Mouse (Mus musculus) midbrain, embryonic 10.5 days (tissue): ENCODE data around the gene Hoxd11. TPM values are rescaled to one million over a fixed set of nuclear protein-coding genes. Genes with fewer than 3 reads are reported as not detected.
A peak's percentile ranks its signal among the peaks of the same experiment; 100 is the strongest.

Experiments
- DNase-seq: peaks from one replicate; pipeline ENCODE4 v3.0.0-alpha.2; 2017; ENCODE audit warnings: low spot score
- H3K27ac ChIP-seq: fragments of 300-500 bp; sonication (generic); replicated peaks from 2 replicates; pipeline ENCODE4 v1.5.1; 2016; ENCODE audit warnings: mild to moderate bottlenecking
- H3K27me3 ChIP-seq: fragments of 300-500 bp; sonication (generic); 2 replicates; pipeline ENCODE4 v1.6.1; 2016; ENCODE audit warnings: low read depth, mild to moderate bottlenecking; ENCODE audit not compliant: poor library complexity, severe bottlenecking
- H3K36me3 ChIP-seq: fragments of 300-500 bp; sonication (generic); 2 replicates; pipeline ENCODE4 v1.6.1; 2016; ENCODE audit warnings: mild to moderate bottlenecking, moderate library complexity
- H3K4me1 ChIP-seq: fragments of 300-500 bp; sonication (generic); 2 replicates; pipeline ENCODE4 v1.6.1; 2016
- H3K4me3 ChIP-seq: fragments of 300-500 bp; sonication (generic); 2 replicates; pipeline ENCODE4 v1.5.1; 2016; ENCODE audit warnings: mild to moderate bottlenecking, moderate library complexity
- H3K9me3 ChIP-seq: fragments of 300-500 bp; sonication (generic); replicated peaks from 2 replicates; pipeline ENCODE4 v1.6.1; 2016; ENCODE audit warnings: mild to moderate bottlenecking
- whole genome bisulfite sequencing: fragments of 180-500 bp; shearing (Covaris S2); methylation state at CpG from one replicate; pipeline ENCODE4 v1.1.7; 2016; 5-methylcytosine and 5-hydroxymethylcytosine counted together
- polyA plus RNA-seq: library from polyadenylated mRNA; unstranded; fragments of >200 nt; fragmentation: Nextera tagmentation; extraction: Ambion mirVana; gene quantifications from 2 replicates; pipeline ENCODE4 v1.2.1, GENCODE M21; 2016

Gene Hoxd11
- polyA plus RNA-seq, 1 experiment from 2014 or later = not detected

DNA sequence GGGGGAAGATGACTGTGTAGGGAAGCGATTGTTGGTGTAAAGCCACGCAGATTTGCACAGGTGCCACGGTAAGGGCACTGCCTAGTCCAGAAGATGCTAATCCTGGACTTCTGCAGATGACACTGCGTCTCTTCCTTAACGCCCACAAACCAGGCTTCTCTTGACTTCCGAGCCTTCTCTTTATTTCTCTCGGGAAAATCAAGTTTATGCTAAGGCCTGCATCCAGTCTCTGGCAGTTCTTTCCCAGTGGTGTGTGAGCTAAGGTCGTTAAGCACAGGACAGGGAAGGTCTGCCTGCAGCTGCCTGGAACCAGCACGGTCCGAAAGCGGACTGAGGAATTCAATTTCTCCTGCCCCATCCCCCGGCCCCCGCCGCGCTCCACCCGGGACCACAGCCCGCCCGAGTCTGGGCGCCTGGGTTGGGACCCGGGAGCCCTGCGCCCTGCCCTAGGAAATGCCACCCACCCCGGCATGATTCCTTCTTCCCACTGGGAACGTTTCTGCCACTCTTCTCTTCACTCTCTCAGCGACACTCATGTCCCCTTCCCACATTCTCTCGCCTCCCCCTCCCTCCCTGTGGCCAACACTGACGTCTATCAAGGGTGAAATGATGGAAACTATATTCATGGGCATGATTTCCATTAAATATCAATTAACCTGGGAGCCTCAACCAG is 24.5 kb downstream of the Hoxd11 start:
- Histone ChIP-seq H3K27ac (no peak overlapping the region), H3K4me1 (peaks cover 14% of the 10 kb centered on the region), H3K4me3 (no peak overlapping the region), H3K27me3 (peaks cover 100% of the 10 kb centered on the region), H3K9me3 (no peaks in the 10 kb centered on the region), H3K36me3 (no peaks in the 10 kb centered on the region)
- DNase-seq = no peak
- 2% methylated on average over 26 of the region's 26 CpGs for WGBS

DNA sequence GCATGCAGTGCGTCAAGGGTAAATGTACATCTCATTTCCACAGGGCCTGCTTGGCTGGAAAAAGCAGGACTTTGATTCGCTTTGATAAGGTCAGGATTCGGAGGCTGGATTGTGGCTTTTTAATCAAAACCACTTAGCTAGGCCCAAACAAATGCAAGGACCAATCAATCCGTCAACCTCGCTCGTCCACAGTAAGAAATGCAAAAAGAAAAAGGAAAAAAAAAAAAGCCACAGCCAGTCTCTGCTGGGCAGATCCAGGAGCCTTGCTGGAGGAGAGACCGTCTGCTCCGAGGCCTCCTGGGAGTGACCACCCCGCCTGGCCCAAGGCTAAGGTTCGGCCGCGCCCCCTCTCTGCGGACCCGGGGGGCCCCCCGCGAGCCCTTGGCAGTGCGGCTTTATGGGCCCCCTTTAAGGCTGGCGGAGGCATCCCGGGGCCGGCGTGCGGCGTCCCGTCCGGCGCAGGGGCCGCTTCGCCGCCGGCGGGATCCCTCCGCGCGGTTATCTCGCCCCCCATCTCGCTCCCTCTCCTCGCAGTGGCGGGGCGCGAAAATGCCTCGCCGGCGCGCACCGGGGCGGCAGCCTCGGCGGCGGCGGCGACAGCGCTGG is 25.1 kb downstream of the Hoxd11 start, which contains the start of gene Hoxd8:
Gene Hoxd8, plus strand, starts transcription at position 223 of the 606 bp plus-strand sequence.
- peaks cover 100% of the 10 kb centered on the region for H3K27me3 ChIP-seq
- no peak within 1 kb of the TSS for H3K27ac ChIP-seq
- under 1% methylated on average over 42 of the region's 52 CpGs for whole genome bisulfite sequencing
- peaks cover 14% of the 10 kb centered on the region for H3K4me1 ChIP-seq
- DNase-seq = peak; percentile 75
- H3K36me3 ChIP-seq = no peaks in the 10 kb centered on the region
- H3K9me3 ChIP-seq = no peaks in the 10 kb centered on the region
- H3K4me3 ChIP-seq = peak within 1 kb of the TSS; percentile 50

DNA sequence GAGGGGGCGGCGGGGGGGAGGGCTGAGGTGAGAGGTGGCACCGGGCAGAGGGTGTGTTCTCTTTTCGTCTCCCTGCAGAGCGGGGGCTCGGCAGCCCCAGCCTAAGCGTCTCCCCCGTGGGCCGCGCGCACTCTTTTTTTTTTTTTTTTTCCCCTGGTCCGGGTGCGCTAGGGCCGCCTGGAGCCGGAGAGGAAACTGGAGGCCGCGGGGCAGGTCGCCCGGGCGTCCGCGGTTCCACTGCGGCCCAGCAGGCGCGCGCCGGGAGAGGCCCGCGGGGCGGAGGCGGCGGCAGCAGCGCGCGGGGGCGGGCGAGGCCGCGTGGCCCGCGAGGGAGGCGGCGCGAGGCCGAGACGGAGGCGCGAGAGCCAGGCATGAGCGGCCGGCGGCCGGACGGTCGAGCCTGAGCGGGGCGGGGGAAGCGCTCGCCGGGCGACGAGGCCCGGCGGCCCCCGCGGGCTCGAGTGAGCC is 25.7 kb downstream of the Hoxd11 start:
- DNase-seq = no peak
- WGBS = under 1% methylated on average over 61 of the region's 66 CpGs
- Histone ChIP-seq H3K9me3 (no peaks in the 10 kb centered on the region), H3K4me1 (peaks cover 14% of the 10 kb centered on the region), H3K36me3 (no peaks in the 10 kb centered on the region), H3K27ac (no peak overlapping the region), H3K4me3 (peak overlapping the region; percentile 50), H3K27me3 (peaks cover 100% of the 10 kb centered on the region)

DNA sequence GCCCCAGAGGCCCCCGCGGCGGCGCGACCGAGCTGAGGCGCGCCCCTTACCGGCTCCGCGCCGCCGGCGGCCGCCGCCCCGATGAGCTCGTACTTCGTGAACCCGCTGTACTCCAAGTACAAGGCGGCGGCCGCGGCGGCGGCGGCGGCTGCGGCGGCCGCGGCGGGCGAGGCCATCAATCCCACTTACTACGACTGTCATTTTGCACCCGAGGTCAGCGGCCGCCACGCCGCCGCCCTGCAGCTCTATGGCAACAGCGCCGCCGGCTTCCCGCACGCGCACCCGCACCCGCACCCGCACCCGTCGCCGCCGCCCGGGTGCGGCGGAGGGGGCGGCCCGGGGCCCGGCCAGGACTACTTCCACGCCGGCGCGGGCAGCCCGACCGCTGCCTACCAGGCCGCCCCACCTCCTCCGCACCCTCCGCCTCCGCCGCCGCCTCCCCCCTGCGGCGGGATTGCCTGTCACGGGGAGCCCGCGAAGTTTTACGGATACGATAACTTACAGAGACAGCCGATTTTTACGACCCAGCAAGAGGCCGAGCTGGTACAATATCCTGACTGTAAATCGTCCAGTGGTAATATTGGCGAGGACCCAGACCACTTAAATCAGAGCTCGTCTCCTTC is 26.2 kb downstream of the Hoxd11 start:
- no peak overlapping the region for H3K27ac ChIP-seq
- no peak for DNase-seq
- no peaks in the 10 kb centered on the region for H3K9me3 ChIP-seq
- H3K4me1 ChIP-seq = peaks cover 14% of the 10 kb centered on the region
- H3K27me3 ChIP-seq = peaks cover 100% of the 10 kb centered on the region
- H3K36me3 ChIP-seq = no peaks in the 10 kb centered on the region
- 1% methylated on average over 81 of the region's 85 CpGs for whole genome bisulfite sequencing
- H3K4me3 ChIP-seq = peak overlapping the region; percentile 50

DNA sequence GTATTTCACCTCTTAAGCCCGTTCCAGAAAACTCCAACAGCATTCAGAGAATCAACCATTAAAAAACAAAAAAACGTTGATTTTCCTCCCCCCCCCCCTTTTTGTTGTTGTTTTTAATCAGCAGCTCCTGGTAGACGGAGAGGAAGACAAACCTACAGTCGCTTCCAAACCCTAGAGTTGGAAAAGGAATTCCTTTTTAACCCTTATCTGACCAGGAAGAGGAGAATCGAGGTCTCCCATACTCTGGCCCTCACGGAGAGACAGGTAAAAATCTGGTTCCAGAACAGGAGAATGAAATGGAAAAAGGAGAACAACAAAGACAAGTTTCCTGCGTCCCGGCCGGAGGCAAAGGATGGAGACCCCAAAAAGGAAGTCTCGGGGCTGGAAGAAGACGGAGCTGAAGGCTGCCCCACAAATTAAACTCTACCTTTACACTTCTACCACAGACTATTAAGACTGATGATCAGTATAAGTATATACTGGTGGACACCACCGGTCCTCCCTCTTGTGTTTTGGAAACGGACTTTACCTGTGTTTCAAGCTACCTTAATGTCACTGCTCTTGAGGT is 27.1 kb downstream of the Hoxd11 start:
- Histone ChIP-seq H3K36me3 (no peaks in the 10 kb centered on the region), H3K4me1 (peaks cover 14% of the 10 kb centered on the region), H3K9me3 (no peaks in the 10 kb centered on the region), H3K27ac (no peak overlapping the region), H3K4me3 (no peak overlapping the region), H3K27me3 (peaks cover 100% of the 10 kb centered on the region)
- WGBS = 3% methylated on average over 13 of the region's 13 CpGs
- DNase-seq = no peak

DNA sequence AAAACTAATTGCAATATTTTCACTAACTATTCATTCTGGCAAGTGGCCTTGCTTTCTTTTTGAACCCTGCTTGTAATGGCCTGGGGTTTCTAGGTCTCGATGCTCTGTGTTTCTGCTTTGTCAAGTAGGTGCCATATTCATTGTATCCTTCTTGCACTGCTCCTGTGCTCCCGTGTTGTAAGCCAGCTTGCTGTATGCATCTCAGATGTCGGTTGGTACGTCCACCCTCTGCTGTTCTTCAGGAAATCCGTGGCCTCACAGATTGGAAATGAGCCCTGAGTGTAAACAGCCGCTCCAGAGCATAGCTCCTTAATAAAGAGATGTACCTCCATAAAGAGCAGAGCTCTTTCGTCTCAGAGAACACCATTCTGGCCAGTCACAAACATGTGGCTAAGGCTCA is 28.2 kb downstream of the Hoxd11 start:
- no peak overlapping the region for H3K27ac ChIP-seq
- H3K4me3 ChIP-seq = no peak overlapping the region
- peaks cover 100% of the 10 kb centered on the region for H3K27me3 ChIP-seq
- DNase-seq = no peak
- whole genome bisulfite sequencing = 5% methylated on average over 7 of the region's 7 CpGs
- no peaks in the 10 kb centered on the region for H3K36me3 ChIP-seq
- H3K4me1 ChIP-seq = peaks cover 20% of the 10 kb centered on the region
- no peaks in the 10 kb centered on the region for H3K9me3 ChIP-seq

DNA sequence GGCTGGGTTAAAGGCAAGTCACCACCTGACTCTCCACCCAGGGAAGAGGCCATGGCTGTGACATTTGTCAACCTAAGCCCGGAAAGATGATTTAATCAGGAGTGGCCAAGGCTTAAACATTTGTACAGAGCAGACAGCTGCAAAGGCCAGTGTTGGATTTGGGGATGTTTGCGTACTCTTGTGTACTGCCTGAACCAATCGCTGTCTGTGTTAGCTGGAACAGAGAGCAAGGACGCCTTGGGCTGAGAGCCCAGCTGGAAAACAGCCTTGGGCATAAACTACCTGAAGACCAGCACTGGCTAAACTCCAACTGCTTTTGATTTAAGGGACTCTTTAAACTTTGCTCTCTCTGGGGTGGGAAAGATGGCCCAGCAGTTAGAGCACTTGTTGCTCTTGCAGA is 29.3 kb downstream of the Hoxd11 start:
- H3K27ac ChIP-seq = no peak overlapping the region
- no peak overlapping the region for H3K4me3 ChIP-seq
- 8% methylated on average over 4 of the region's 4 CpGs for WGBS
- no peaks in the 10 kb centered on the region for H3K36me3 ChIP-seq
- DNase-seq = no peak
- peaks cover 100% of the 10 kb centered on the region for H3K27me3 ChIP-seq
- no peaks in the 10 kb centered on the region for H3K9me3 ChIP-seq
- H3K4me1 ChIP-seq = peaks cover 20% of the 10 kb centered on the region

DNA sequence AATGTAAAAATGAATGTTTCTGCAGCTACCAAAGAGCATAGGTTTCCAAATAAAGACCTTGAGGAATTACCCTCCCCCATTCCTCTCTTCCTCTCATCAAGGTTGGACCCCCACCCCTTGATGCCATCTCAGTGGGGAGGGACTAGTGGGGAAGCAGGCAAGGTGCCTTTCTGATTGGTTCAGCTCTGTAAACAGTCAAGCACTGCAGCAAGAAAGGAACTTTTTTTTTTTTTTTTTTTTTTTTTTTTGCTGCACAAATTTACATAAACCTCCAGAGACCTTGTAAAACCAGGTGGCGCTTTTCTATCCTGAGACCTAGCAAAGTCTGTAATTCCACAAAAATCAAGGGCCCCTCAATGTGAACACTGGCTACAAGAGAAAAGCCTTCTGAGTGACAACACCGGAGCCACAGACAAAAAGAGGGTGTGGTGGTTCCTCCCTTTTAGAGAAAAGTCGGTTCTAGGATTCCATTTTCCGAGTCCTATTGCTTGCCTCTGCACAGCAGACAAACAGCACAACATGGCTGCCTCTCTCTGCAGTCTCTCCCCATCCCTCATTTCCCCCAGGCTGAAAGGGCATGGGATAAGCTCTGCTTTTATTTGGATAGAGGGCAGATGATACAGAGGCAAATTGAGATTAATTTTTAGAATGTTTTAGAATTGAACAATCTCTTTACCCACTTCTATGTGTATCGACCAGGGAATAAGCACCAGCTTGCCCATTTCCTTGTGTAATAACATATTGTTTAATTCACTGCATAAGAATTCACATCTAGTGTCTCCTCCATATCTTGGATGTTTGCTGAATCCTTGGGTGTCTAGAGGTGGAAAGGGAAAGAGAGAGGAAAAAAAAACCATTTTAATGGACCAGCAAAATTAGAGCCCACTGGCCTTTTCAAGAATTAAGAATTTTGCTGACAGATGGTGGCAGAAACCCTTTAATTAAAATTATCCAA is 30.4 kb downstream of the Hoxd11 start:
- Histone ChIP-seq H3K4me3 (no peak overlapping the region), H3K4me1 (peaks cover 17% of the 10 kb centered on the region), H3K36me3 (no peaks in the 10 kb centered on the region), H3K9me3 (no peaks in the 10 kb centered on the region), H3K27ac (no peak overlapping the region), H3K27me3 (peaks cover 100% of the 10 kb centered on the region)
- no peak for DNase-seq
- WGBS = 4% methylated on average over 5 of the region's 5 CpGs

DNA sequence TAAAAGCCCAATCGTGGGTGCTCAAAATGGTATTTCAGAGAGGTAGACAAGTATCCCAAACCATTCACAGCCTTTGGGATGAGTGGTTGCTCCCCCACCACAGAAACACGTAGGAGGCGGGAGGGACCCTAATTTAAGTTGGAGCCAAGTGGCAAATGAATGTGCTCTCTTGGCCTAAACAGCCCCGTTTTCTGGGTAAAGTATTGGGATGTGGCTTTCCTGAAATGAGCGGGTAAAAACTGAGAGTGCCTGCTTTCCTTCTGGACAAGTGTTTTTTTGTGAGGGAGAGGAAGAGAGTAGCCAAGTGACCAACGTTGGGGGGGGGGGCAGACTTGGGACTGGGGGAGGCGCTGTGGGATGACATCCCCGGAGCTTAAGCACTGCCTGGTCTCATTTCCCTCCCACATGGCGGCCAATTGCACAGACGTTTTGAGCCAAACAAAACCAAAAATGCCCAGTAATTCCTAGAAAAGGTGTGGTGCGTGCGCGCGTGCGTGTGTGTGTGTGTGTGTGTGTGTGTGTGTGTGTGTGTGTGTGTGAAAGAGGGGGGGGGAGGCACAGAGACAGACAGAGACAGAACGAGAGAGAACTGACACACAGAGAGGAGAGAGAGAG is 31.7 kb downstream of the Hoxd11 start:
- under 1% methylated on average over 16 of the region's 16 CpGs for WGBS
- no peaks in the 10 kb centered on the region for H3K36me3 ChIP-seq
- peaks cover 11% of the 10 kb centered on the region for H3K4me1 ChIP-seq
- H3K27me3 ChIP-seq = peaks cover 100% of the 10 kb centered on the region
- H3K9me3 ChIP-seq = no peaks in the 10 kb centered on the region
- DNase-seq = no peak
- no peak overlapping the region for H3K27ac ChIP-seq
- H3K4me3 ChIP-seq = no peak overlapping the region

DNA sequence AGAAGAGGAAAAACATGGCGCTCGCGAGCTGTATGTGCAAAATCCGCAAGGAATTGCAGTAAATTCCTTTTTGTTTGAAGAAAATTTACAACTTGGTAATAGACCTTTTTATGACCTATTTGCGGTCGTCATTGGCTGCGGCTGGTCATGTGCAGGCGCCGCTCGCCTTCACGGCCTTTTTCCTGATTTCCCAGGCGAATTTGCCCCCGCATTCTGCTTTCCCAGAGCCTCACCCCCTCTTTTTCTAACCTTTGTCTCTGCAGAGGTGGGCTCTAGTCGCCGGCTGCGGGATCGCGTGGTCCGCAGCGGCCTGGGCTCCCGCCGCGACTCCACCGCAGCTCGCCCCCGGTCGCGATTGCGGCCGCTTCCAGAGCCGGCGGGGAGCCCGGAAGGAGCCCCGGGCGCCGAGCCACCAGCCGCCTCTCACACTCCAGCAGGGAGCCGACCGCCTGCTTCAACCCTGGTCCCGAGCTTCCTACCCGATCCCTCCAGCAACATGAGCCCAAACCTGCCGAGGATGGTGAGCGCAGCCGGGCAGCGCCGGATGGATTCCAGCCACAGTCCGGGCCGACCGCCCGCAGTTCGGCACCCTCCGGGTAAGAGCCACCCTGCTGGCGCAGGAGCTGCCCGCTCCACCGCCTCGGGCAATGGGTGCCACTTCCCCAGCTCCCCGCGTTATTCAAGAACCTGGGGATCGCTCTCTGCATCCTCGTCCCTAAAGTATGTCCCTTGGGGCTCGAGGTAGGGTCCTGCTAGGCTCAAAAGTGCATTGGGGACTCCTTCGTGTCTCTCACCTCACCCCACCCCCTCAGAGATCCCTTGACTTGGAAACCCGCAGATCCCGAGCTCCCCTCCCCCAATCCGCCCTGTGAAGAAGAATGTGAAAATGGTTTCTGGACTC is 32.6 kb downstream of the Hoxd11 start, which contains the start of the genes Hoxd3 and Hoxd4:
Gene Hoxd3, plus strand, starts transcription at position 207 of the 901 bp plus-strand sequence.
Gene Hoxd4, plus strand, starts transcription at position 209 of the 901 bp plus-strand sequence.
- peak; percentile 61 for DNase-seq
- H3K9me3 ChIP-seq = no peaks in the 10 kb centered on the region
- no peaks in the 10 kb centered on the region for H3K36me3 ChIP-seq
- peaks cover 100% of the 10 kb centered on the region for H3K27me3 ChIP-seq
- WGBS = under 1% methylated on average over 65 of the region's 65 CpGs
- peak within 1 kb of the TSS; percentile 34 for H3K4me3 ChIP-seq
- H3K4me1 ChIP-seq = peaks cover 11% of the 10 kb centered on the region
- no peak within 1 kb of the TSS for H3K27ac ChIP-seq
